Mouse (Mus musculus): Measurements from ENCODE around the gene Dag1. TPM values are rescaled to one million over a fixed set of nuclear protein-coding genes. Genes with fewer than 3 reads are reported as not detected.

Dag1 gene
- polyA plus RNA-seq, 1 experiment from 2014 or later = 188 TPM

Other genes starting within 250 kb of the Dag1 start
- gene Gmppb, start 214.7 kb downstream of the Dag1 start, polyA plus RNA-seq (2016; fragmentation: Nextera tagmentation; extraction: Ambion mirVana) = 23.2 and 24.5 TPM in 2 replicates
- 2.4 and 3.1 TPM in 2 replicates for gene Amigo3, start 210.8 kb downstream of the Dag1 start, polyA plus RNA-seq (2016; fragmentation: Nextera tagmentation; extraction: Ambion mirVana)
- 0.31 and 0.37 TPM in 2 replicates for gene Mst1, start 183.5 kb downstream of the Dag1 start, polyA plus RNA-seq (2016; fragmentation: Nextera tagmentation; extraction: Ambion mirVana)
- 32.8 and 37.0 TPM in 2 replicates for gene Rnf123, start 180.6 kb downstream of the Dag1 start, polyA plus RNA-seq (2016; fragmentation: Nextera tagmentation; extraction: Ambion mirVana)
- 48.0 and 51.1 TPM in 2 replicates for gene Apeh, start 169.4 kb downstream of the Dag1 start, polyA plus RNA-seq (2016; fragmentation: Nextera tagmentation; extraction: Ambion mirVana)
- 0.39 and 0.50 TPM in 2 replicates for gene Bsn, start 73.6 kb downstream of the Dag1 start, polyA plus RNA-seq (2016; fragmentation: Nextera tagmentation; extraction: Ambion mirVana)
- 22.5 and 22.6 TPM in 2 replicates for gene Nicn1, start 26.5 kb upstream of the Dag1 start, polyA plus RNA-seq (2016; fragmentation: Nextera tagmentation; extraction: Ambion mirVana)
- 11.7 and 13.3 TPM in 2 replicates for gene Amt, start 32.9 kb upstream of the Dag1 start, polyA plus RNA-seq (2016; fragmentation: Nextera tagmentation; extraction: Ambion mirVana)
- 348 and 367 TPM in 2 replicates for gene Rhoa, start 42.2 kb upstream of the Dag1 start, polyA plus RNA-seq (2016; fragmentation: Nextera tagmentation; extraction: Ambion mirVana)
- 31.2 and 35.3 TPM in 2 replicates for gene Tcta, start 42.2 kb upstream of the Dag1 start, polyA plus RNA-seq (2016; fragmentation: Nextera tagmentation; extraction: Ambion mirVana)
- 1,088 and 1,118 TPM in 2 replicates for gene Gpx1, start 74.9 kb upstream of the Dag1 start, polyA plus RNA-seq (2016; fragmentation: Nextera tagmentation; extraction: Ambion mirVana)
- gene Usp4, start 83.9 kb upstream of the Dag1 start, polyA plus RNA-seq (2016; fragmentation: Nextera tagmentation; extraction: Ambion mirVana) = 93.2 and 98.3 TPM in 2 replicates
- 0.40 and 0.55 TPM in 2 replicates for gene 1700102P08Rik, start 128.8 kb upstream of the Dag1 start, polyA plus RNA-seq (2016; fragmentation: Nextera tagmentation; extraction: Ambion mirVana)
- 1.0 and 1.5 TPM in 2 replicates for gene Ccdc36, start 164.5 kb upstream of the Dag1 start, polyA plus RNA-seq (2016; fragmentation: Nextera tagmentation; extraction: Ambion mirVana)
- gene BC048562, start 172.5 kb upstream of the Dag1 start, polyA plus RNA-seq (2016; fragmentation: Nextera tagmentation; extraction: Ambion mirVana) = not detected in 2 replicates
- gene Ccdc71, start 196.6 kb upstream of the Dag1 start, polyA plus RNA-seq (2016; fragmentation: Nextera tagmentation; extraction: Ambion mirVana) = 39.1 and 39.2 TPM in 2 replicates
- 96.5 and 99.1 TPM in 2 replicates for gene Klhdc8b, start 197.6 kb upstream of the Dag1 start, polyA plus RNA-seq (2016; fragmentation: Nextera tagmentation; extraction: Ambion mirVana)
- 67.2 and 68.6 TPM in 2 replicates for gene Lamb2, start 215.8 kb upstream of the Dag1 start, polyA plus RNA-seq (2016; fragmentation: Nextera tagmentation; extraction: Ambion mirVana)
- 78.0 and 84.2 TPM in 2 replicates for gene Usp19, start 226.6 kb upstream of the Dag1 start, polyA plus RNA-seq (2016; fragmentation: Nextera tagmentation; extraction: Ambion mirVana)
- 70.1 and 73.1 TPM in 2 replicates for gene Qars, start 243.7 kb upstream of the Dag1 start, polyA plus RNA-seq (2016; fragmentation: Nextera tagmentation; extraction: Ambion mirVana)

Measured in heart, embryonic 12.5 days (tissue).